Mouse (Mus musculus) liver, adult 10 weeks (tissue): ENCODE measurements around the gene Prpf39. TPM values are rescaled to one million over a fixed set of nuclear protein-coding genes. Genes with fewer than 3 reads are reported as not detected.

ENCODE experiments used
- polyA plus RNA-seq: library from polyadenylated mRNA; stranded (reverse); fragments of 350-450 nt; fragmentation: Illumina TruSeq; extraction: RNeasy Lipid Tissue Mini Kit (QIAGEN cat#74804); gene quantifications from one replicate; pipeline ENCODE4 v1.2.3, GENCODE M21; 2014; ENCODE audit warnings: low read depth, low replicate concordance

The Prpf39 gene
- 39.3 TPM for polyA plus RNA-seq

DNA sequence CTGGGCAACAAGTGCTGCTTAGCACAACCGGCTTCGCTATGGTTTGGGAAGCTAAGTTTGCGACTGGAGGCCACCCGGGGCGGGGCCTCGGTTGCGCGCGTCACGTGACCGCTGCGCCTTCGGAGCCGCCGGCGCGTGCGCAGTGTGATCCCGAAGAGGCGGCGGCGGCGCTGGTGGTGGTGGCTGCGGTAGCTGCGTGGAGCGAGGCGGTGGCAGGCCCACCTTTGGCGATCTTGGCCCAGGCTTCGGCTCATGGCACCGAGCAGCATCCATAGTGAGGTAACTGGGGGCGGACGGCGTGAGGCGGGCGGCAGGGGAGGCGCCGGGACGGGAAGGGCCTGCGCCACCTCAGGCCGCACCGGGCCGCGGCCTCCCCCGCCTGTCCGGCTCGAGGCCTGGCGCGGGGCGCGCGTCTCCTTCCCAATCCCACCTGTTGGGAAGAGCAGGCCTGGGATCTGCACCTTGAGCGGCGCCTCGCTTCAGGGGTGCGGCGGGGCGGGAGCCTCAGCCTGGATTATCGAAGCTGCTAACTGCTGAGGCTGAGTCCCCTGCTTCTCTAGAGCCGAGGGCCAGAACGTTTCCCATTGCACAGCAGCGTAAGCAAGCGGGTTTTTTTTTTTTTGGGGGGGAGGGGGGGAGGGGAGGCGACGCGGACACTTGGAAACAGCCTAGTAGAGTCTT lies at the start of gene Prpf39:
Gene Prpf39 (plus strand): TSS at position 144 of the 681 bp plus-strand sequence.

GRCm38 (mm10) chr12:65073611-65074178 lies 37.6 kb downstream of the Prpf39 start, which contains the start of gene Fkbp3:
TSS of gene Fkbp3 (minus strand) at chr12:65074007.

DNA sequence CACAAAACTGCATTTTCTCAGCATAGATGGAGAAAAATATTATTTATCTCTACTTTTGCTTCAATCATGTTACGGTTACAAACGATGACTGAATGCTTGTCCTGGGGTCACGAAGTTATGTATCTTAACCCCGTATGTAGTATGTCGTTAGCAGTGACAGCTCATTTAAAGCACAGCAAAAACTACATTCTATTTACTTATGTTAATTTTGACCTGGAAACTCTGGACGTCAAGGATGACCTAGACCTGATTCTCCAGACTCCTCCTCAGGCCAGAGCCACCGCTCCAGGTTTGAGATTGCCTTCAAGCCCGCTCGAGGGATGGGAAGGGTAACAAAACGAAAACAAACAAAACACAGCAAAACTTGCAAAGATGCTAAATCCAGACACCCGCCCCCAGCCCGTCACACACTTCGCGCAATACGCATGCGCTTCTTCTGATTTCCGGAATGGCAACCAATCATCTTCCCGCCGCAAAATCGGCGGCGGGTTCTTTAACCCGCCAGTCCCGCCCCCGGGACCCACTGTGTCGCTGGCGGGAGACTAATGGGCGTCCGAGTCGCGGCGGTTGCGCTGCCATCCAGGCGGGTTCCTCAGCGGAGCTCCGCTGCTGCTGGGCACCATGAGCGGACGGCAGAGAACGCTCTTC lies 39.1 kb downstream of the Prpf39 start, which contains the start of gene Fancm:
Gene Fancm (plus strand): TSS at position 519 of the 648 bp plus-strand sequence.

Other genes with a start within 250 kb of the Prpf39 start
- gene Gm527, start 118.4 kb upstream of the Prpf39 start, polyA plus RNA-seq, result 6.1 TPM
- gene Klhl28, start 70.8 kb upstream of the Prpf39 start, polyA plus RNA-seq, result 8.2 TPM
- 23.1 TPM for gene Togaram1, start 70.5 kb upstream of the Prpf39 start, polyA plus RNA-seq
- 107 TPM for gene Fkbp3, start 37.7 kb downstream of the Prpf39 start, polyA plus RNA-seq
- gene Fancm, start 39.3 kb downstream of the Prpf39 start, polyA plus RNA-seq, result 3.9 TPM
- gene Mis18bp1, start 136.3 kb downstream of the Prpf39 start, polyA plus RNA-seq, result 0.58 TPM
- gene Wdr20rt, start 189.2 kb downstream of the Prpf39 start, polyA plus RNA-seq, result not detected